Mouse (Mus musculus) forebrain, embryonic 10.5 days (tissue): ENCODE data around the gene Magi3. TPM values are rescaled to one million over a fixed set of nuclear protein-coding genes. Genes with fewer than 3 reads are reported as not detected.

ENCODE experiments used
- DNase-seq: peaks from one replicate; pipeline ENCODE4 v3.0.0-alpha.2; 2017; ENCODE audit warnings: low spot score; ENCODE audit errors: extremely low spot score
- H3K27ac ChIP-seq: fragments of 300-500 bp; sonication (generic); 2 replicates; pipeline ENCODE4 v1.5.1; 2016; ENCODE audit warnings: mild to moderate bottlenecking
- H3K27me3 ChIP-seq: fragments of 300-500 bp; sonication (generic); 2 replicates; pipeline ENCODE4 v1.6.1; 2016; ENCODE audit warnings: mild to moderate bottlenecking; ENCODE audit not compliant: poor library complexity, severe bottlenecking
- H3K36me3 ChIP-seq: fragments of 300-500 bp; sonication (generic); replicated peaks from 2 replicates; pipeline ENCODE4 v1.6.1; 2016; ENCODE audit warnings: mild to moderate bottlenecking, moderate library complexity
- H3K4me1 ChIP-seq: fragments of 300-500 bp; sonication (generic); 2 replicates; pipeline ENCODE4 v1.6.1; 2016
- H3K4me3 ChIP-seq: fragments of 300-500 bp; sonication (generic); 2 replicates; pipeline ENCODE4 v1.5.1; 2016; ENCODE audit warnings: mild to moderate bottlenecking, moderate library complexity
- H3K9me3 ChIP-seq: fragments of 300-500 bp; sonication (generic); 2 replicates; pipeline ENCODE4 v1.6.1; 2016; ENCODE audit warnings: mild to moderate bottlenecking, moderate library complexity
- WGBS: fragments of 180-500 bp; shearing (Covaris S2); methylation state at CpG from one replicate; pipeline ENCODE4 v1.1.7; 2016; 5-methylcytosine and 5-hydroxymethylcytosine counted together
- polyA plus RNA-seq: library from polyadenylated mRNA; unstranded; fragments of >200 nt; fragmentation: Nextera tagmentation; extraction: Ambion mirVana; gene quantifications from 2 replicates; pipeline ENCODE4 v1.2.1, GENCODE M21; 2016

Magi3 gene
- polyA plus RNA-seq, 1 experiment from 2014 or later, result 4.7 TPM

- no peak for DNase-seq
- no peak overlapping the region for H3K27ac ChIP-seq
- no peak overlapping the region for H3K4me3 ChIP-seq
- H3K9me3 ChIP-seq, result no peaks in the 10 kb centered on the region
- H3K36me3 ChIP-seq, result peaks cover 73% of the 10 kb centered on the region
- WGBS, result 96% methylated on average over 8 of the region's 8 CpGs
- H3K4me1 ChIP-seq, result no peaks in the 10 kb centered on the region
- H3K27me3 ChIP-seq, result no peaks in the 10 kb centered on the region
Measured at GRCm38 (mm10) chr3:104007479-104007878, 212.7 kb downstream of the Magi3 start.

DNA sequence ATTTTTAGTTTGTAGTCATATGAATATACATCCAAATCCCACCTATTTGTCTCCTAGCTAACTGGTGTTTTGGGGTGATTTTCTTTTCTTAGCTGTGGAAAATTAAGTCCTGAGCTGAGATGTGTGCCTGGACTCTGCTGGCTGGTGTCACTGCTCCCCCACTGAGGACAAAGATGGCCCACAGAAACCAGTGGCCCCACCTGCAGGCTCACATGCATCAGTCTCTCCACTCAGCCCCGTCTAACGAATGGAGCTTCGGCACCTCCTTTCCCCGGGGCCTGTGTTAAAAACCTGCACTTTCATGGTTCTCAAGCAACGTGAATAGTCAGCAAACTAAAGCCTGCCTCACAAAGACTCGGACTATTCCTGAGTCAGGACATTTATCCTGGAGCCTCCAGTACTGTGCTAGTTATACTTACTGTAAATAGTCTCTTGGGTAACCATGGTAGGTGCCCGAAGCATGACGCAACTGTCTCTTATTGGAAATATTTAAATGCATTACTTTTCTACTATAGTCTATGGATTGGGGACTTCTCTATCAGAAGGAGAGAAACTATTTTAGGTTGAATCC is 213.2 kb downstream of the Magi3 start:
- H3K4me3 ChIP-seq, result no peak overlapping the region
- no peak overlapping the region for H3K27ac ChIP-seq
- no peaks in the 10 kb centered on the region for H3K27me3 ChIP-seq
- H3K4me1 ChIP-seq, result no peaks in the 10 kb centered on the region
- peaks cover 75% of the 10 kb centered on the region for H3K36me3 ChIP-seq
- no peaks in the 10 kb centered on the region for H3K9me3 ChIP-seq
- 91% methylated on average over 8 of the region's 8 CpGs for WGBS
- no peak for DNase-seq

- WGBS, result 93% methylated on average over 4 of the region's 4 CpGs
- Histone ChIP-seq H3K27me3 (no peaks in the 10 kb centered on the region), H3K9me3 (no peaks in the 10 kb centered on the region), H3K4me3 (no peak overlapping the region), H3K27ac (no peak overlapping the region), H3K4me1 (no peaks in the 10 kb centered on the region), H3K36me3 (peaks cover 97% of the 10 kb centered on the region)
- DNase-seq, result no peak
Measured at GRCm38 (mm10) chr3:103998724-103999123, 221.4 kb downstream of the Magi3 start.

- peaks cover 94% of the 10 kb centered on the region for H3K36me3 ChIP-seq
- H3K27me3 ChIP-seq, result no peaks in the 10 kb centered on the region
- 93% methylated on average over 3 of the region's 3 CpGs for WGBS
- DNase-seq, result no peak
- no peaks in the 10 kb centered on the region for H3K9me3 ChIP-seq
- no peak overlapping the region for H3K27ac ChIP-seq
- no peaks in the 10 kb centered on the region for H3K4me1 ChIP-seq
- no peak overlapping the region for H3K4me3 ChIP-seq
Measured at GRCm38 (mm10) chr3:103991271-103991670, 228.9 kb downstream of the Magi3 start.

DNA sequence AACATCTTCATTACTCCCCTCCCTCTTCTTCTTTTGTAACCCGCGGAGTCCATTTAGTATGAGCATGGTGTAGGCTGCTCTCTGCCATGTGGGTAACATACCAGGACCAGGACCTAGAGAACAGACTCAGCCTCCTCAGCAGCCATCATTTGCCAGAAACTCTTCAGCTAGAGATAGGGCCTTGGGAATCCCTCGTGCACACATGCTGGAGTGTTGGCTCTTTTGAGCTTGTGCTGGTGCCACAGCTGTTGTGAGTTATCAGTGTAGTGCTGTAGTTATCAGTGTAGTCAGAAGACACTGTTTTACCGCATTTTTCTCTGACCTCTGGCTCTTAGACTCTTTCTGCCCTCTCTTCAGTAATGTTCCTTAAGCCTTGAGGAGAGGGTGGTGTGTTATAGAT is 230.8 kb downstream of the Magi3 start:
- no peaks in the 10 kb centered on the region for H3K9me3 ChIP-seq
- no peaks in the 10 kb centered on the region for H3K27me3 ChIP-seq
- H3K27ac ChIP-seq, result no peak overlapping the region
- no peak overlapping the region for H3K4me3 ChIP-seq
- no peak for DNase-seq
- H3K36me3 ChIP-seq, result peaks cover 93% of the 10 kb centered on the region
- WGBS, result 92% methylated on average over 4 of the region's 4 CpGs
- H3K4me1 ChIP-seq, result no peaks in the 10 kb centered on the region

GRCm38 (mm10) chr3:103987831-103988432 is 232.2 kb downstream of the Magi3 start:
- Histone ChIP-seq H3K27ac (no peak overlapping the region), H3K9me3 (no peaks in the 10 kb centered on the region), H3K4me3 (no peak overlapping the region), H3K27me3 (no peaks in the 10 kb centered on the region), H3K4me1 (no peaks in the 10 kb centered on the region), H3K36me3 (peaks cover 94% of the 10 kb centered on the region)
- DNase-seq, result no peak
- 72% methylated on average over 5 of the region's 5 CpGs for WGBS

DNA sequence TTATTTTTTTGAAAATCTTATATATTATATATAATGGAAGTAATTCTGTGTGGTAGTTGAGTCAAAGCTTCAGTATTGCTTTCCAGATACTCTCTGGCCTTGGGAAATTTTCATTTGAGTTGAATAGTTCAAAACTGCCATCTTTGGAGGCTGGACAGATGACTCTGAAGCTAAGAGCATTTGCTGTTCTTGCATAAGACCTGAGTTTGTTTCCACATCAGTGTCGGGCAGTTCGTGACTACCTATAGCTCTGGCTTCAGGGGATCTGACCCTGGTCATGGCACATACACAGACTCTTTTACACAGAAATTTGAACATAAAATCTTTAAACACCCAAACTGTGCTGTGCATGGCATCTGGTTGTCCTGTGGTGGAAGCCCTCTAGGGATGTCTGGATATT is 235.0 kb downstream of the Magi3 start:
- 90% methylated on average over 2 of the region's 2 CpGs for WGBS
- H3K27ac ChIP-seq, result no peak overlapping the region
- peaks cover 91% of the 10 kb centered on the region for H3K36me3 ChIP-seq
- no peaks in the 10 kb centered on the region for H3K4me1 ChIP-seq
- no peak for DNase-seq
- H3K9me3 ChIP-seq, result no peaks in the 10 kb centered on the region
- H3K4me3 ChIP-seq, result no peak overlapping the region
- H3K27me3 ChIP-seq, result no peaks in the 10 kb centered on the region

DNA sequence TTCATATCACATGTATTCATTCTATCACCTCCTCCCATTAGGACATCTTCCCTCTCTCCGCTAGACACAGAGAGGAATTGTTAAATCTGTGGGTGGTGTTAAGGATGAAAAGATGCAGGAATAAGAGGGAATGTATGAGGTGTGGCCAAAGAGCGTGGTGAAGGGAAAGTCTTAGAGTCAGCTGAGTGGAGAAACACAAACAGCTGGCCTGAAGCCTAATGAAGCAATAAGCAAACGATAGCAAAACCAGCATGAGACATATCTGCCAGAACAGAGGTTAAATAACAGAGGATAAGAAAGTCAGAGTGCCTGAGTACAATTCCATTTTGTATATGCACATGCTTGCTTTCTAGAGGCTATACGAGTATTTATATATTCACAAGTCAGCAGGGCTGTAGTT is 235.6 kb downstream of the Magi3 start:
- DNase-seq, result no peak
- 69% methylated on average over 4 of the region's 4 CpGs for WGBS
- Histone ChIP-seq H3K36me3 (peaks cover 91% of the 10 kb centered on the region), H3K27me3 (no peaks in the 10 kb centered on the region), H3K27ac (no peak overlapping the region), H3K4me1 (no peaks in the 10 kb centered on the region), H3K4me3 (no peak overlapping the region), H3K9me3 (no peaks in the 10 kb centered on the region)

DNA sequence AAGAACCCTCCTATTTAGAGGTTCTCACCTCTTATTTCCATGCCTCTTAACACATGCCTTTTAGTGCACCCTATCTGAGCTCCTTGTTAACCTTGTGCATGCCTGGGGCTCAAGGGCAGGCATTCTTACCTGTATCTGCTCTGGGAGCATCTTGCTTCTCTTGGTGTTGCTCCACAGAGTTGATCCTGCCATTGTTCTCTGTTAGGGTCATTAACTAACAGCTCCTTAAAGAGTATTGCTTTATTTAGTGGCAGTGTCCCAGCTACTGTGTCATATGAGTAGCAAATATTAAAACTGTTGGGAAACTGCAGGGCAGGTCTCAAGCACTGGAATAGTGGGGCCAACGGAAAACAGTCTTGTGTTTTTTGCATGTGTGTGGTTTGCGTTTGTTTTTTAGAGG is 249.0 kb downstream of the Magi3 start:
- Histone ChIP-seq H3K4me3 (no peak overlapping the region), H3K27me3 (no peaks in the 10 kb centered on the region), H3K27ac (no peak overlapping the region), H3K9me3 (no peaks in the 10 kb centered on the region), H3K4me1 (peaks cover 35% of the 10 kb centered on the region), H3K36me3 (peaks cover 42% of the 10 kb centered on the region)
- no peak for DNase-seq
- WGBS, result 95% methylated on average over 2 of the region's 2 CpGs

- Histone ChIP-seq H3K4me1 (peaks cover 35% of the 10 kb centered on the region), H3K27ac (peak overlapping the region; percentile 98), H3K9me3 (no peaks in the 10 kb centered on the region), H3K36me3 (peaks cover 52% of the 10 kb centered on the region), H3K27me3 (no peaks in the 10 kb centered on the region), H3K4me3 (peak overlapping the region; percentile 87)
- WGBS, result under 1% methylated on average over 24 of the region's 24 CpGs
- DNase-seq, result peak; percentile 71
Measured at GRCm38 (mm10) chr3:103968701-103969100, 251.5 kb downstream of the Magi3 start.

DNA sequence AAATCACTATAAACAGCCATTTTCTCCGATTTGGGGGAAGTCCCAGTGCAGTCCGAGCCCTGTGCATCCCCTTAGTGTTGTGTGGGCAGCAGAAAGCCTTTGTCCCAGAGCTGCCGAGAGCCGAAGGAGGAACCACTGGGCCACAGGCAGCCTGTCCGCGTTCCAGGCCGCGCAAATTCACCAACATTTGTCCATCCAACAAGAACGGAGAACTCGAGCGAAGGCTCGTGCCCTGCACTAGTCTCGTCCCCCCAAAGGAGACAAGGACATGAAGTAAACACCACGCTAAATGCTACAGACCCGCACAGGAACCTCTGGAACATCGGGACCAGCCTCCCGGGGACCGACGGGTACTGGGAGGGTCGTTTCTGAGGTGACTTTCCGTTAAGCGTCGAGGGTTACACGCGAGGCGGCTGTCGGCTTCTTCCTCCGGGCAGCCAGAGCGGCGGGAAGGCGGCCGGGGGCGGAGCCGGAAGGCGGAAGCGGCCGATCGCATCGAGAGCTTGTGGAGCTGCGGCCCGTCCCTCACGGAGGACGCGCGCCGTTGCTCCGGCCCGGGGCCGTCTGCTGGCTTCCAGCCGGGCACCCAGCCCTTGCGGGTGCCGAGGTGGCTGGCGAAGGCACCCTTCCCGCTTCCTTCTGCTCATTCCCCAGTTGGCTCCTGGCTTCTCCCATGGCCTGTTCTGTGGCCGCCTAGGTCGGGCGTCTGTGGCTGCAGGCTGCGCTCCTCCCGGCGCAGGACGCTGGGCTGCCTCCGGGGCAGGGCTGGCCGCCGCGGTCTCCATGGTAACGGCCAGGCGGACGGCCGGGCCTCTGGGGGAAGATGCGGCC is 252.1 kb downstream of the Magi3 start, which contains the start of gene Phtf1:
Gene Phtf1 (plus strand): TSS at position 250 of the 831 bp plus-strand sequence.
- WGBS, result under 1% methylated on average over 70 of the region's 70 CpGs

GRCm38 (mm10) chr3:103967231-103967630 is 252.9 kb downstream of the Magi3 start:
- no peaks in the 10 kb centered on the region for H3K27me3 ChIP-seq
- DNase-seq, result no peak
- H3K4me3 ChIP-seq, result peak overlapping the region; percentile 87
- H3K9me3 ChIP-seq, result no peaks in the 10 kb centered on the region
- peaks cover 35% of the 10 kb centered on the region for H3K4me1 ChIP-seq
- peaks cover 56% of the 10 kb centered on the region for H3K36me3 ChIP-seq
- peak overlapping the region; percentile 98 for H3K27ac ChIP-seq
- 44% methylated on average over 2 of the region's 2 CpGs for WGBS

More for the DNA sequence above, 252.1 kb downstream of the Magi3 start, which contains the start of gene Phtf1:
- peaks cover 35% of the 10 kb centered on the region for H3K4me1 ChIP-seq
- peak within 1 kb of the TSS; percentile 87 for H3K4me3 ChIP-seq
- H3K9me3 ChIP-seq, result no peaks in the 10 kb centered on the region
- H3K27ac ChIP-seq, result peak within 1 kb of the TSS; percentile 98
- H3K36me3 ChIP-seq, result peaks cover 53% of the 10 kb centered on the region
- H3K27me3 ChIP-seq, result no peaks in the 10 kb centered on the region
- DNase-seq, result peak; percentile 88
